Mouse (Mus musculus) brain, adult 2 months (tissue): ENCODE measurements around the gene Sppl2b.

ENCODE experiments used
- DNase-seq: peaks from one replicate; pipeline ENCODE4 v3.0.0; 2011; ENCODE audit warnings: low read depth, low spot score

The Sppl2b gene

DNA sequence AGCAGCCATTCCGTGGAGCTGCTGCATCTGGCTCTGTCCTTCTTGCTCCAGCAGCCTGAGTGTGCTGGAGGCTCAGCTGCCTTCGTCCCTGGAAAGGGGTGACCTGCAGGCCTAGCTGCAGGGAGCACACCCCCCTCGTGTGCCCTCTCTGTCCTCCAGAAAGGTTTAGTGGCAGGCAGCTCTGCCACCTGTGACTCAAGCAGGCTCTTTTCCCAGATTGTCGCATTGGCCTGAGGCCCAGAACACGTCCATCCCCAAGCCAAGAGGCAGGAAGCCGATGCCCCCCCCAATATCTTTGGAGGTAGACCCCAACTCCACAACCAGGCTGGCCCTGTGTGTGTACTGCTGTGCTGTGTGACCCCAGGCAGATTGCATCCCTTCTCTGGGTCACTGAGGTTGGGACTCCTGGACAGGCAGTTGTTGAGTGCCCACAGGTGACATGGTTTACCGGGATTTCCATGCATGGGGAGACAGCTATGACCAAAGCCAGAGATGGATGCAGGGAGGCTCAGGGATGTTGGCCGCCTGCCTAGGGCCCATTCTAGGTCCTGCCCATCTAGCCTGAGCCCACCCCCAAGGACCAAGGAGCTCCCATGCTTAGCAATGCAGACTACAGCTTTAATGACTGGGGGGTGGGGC is 9.9 kb upstream of the Sppl2b start:
- peak; percentile 62 for DNase-seq

DNA sequence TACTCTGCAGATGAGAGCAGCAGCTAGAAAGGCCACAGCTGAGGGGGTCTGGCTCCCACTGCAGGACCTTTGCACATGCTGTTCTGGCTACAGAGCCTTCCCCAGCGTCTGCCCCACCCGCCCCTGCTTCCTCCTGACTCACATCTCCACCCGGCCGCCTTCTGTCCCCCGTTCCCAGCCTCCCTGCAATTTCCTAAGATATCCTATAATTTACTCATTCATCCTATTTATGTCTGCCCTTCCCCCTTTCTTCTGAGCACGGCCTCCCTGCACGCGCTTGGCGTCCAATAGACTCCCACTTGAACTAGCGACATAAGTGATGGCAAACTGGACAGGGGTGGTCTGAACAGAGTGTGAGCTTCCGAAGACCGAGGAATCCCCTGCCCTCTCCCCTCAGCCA is 9.3 kb upstream of the Sppl2b start:
- DNase-seq: peak; percentile 83

DNA sequence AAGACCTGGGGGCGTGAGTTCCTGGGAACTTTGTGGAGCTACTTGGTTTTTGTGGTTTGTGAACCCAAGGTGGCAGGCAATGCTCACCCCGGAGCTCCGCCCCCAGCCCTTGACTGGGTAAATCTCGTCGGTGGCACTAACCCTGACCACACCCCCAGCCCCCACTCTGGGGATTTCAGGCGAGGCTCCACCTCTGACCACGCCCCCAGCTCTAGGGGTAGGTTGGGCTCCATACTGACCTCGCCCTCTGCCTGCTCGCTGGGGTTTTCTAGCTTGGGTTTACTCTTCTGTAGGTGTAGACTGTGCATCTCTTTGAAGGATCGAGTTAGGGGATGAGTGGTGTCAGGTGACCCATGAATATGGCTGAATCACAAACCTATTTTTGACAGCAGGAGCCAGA is 6.5 kb upstream of the Sppl2b start:
- DNase-seq: no peak

DNA sequence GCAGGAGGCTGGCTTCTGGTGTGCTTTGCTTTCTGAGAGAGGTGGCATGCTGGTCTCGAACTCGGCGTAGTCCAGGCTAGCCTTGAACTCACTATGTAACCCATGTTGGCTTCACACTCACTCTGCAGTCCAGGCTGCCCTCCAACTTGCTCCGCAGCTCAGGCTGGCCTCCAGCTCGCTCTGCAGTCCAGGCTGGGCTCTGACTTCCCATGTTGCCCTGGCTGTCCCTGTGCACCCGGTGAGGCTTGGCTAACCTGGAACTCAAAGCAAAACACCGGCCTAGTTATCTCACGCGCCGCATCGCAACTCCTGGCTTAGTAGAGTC is 636 bp downstream of the Sppl2b start:
- DNase-seq: peak; percentile 61

DNA sequence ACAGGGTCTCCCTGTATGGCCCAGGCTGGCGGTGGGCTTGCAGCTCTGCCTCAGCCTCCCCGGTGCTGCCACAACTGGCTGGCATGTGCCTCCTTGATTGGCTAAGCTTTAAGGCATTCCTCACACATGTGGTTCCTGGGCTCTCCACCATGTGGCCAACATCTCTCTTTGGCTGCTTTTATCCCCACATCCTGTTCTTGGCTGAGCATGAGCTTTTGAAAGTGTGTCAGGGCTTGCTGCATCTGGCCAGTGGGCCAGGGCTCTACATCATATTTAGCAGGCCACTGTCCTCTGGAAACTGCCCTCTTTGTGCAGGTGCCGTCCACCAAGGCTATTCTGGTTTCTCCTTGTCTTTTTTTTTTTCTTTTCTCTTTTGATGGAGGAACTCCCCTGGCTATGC is 1.2 kb downstream of the Sppl2b start:
- peak; percentile 72 for DNase-seq

DNA sequence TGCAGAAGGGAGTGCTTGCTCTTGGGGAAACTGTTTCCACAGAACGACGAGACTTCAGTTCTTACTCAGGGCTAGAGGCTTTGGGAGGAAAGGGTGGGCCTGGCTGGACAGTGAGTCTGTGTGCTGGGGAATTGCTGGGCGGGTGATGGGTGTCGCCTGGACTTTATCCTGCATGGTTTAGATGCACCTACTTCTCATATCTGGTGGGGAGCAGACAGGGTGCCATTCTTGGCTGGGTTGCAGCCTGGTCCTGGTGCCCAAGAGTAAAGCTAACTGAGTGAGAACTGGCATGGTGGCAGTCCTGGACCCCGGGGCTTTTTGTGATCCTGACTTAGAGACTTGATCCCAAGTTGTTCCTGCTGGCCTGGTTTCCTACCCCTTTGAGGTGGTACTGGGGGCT is 1.8 kb downstream of the Sppl2b start:
- DNase-seq: no peak

DNA sequence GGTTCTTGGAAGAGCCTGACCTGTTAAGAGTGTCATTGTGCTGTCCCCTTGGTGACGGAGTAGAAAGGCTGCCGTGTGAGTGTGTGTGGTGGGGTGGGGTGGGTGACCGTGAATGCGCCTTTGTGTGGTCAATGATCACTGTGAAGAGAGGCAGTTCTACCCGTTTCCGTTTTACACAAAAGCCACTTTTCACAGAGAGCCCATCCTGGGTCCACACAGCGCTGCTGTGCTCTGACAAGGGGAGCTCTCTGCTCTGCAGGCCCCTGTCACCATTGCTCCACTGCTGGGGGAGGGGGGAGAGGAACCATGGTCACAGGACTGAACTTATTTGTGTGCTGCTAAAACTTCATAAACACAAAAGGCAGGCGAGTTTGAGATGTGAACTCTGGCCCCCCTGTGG is 2.3 kb downstream of the Sppl2b start:
- peak; percentile 93 for DNase-seq

DNA sequence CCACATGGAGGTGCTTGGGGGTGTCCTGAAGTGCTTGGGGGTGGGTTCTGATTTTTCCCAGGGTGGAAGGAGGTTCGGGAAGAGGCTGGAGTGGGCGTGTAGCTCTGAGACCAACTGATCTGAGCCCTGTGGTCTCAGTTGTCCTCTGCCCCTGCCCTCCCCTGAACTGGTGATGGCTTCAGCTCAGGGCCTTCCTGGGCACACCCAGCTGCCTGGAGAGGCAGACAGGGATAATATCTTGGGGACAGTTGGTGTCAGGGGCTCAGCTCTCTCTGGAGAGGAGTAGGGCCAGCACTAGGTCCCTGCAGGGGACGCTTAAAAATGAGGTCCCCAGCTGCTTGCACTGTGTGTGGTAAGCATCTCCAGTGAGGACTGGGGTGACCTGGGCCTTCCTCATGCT is 2.8 kb downstream of the Sppl2b start:
- no peak for DNase-seq

DNA sequence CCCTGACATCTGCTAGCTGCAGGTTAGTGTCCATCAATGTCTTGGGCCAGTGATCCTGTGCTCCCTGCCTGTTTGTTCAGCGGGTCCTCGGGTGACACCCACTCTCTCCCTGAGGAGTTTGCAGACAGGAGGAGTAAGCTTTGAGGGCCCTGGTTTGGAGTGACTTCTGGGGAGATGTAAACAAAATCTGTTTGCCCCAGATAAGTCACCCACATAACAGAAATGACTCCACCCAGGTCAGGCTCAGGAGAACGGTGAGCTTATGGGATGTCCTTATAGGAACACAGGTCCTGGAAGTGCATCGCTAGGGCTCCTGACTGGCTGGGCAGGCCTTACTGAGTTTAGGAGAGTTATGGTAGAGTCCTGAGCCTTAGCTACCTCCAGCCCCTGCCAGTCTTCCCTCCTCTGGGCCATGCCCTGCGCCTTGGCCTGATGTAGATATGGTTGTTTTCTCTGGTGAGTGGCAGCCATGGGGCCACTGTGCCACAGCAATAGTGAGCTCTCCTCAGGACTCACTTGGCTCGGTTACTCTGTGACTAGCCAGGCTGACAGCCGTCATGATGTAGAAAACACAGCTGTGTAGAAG is 3.4 kb downstream of the Sppl2b start:
- DNase-seq: no peak

DNA sequence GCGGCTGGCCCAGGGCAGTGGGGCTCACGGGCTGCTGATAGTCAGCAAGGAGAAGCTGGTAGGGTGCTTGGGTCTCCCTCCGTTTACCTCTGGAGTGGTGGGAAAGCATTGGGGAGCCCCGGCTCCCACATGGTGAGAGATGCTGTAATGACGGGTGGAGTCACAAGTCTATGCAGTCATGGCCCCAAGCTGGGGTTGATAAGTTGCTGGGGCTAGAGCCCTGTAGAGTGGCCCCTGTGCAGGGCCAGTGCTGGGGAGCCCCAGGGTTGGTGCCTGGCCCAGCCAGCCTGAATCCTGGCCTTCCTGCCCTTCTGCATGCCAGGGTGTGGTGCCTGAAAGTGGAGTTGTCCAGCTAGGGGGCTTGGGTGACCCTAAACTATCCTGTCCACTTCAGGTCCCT is 7.2 kb downstream of the Sppl2b start:
- DNase-seq: no peak

DNA sequence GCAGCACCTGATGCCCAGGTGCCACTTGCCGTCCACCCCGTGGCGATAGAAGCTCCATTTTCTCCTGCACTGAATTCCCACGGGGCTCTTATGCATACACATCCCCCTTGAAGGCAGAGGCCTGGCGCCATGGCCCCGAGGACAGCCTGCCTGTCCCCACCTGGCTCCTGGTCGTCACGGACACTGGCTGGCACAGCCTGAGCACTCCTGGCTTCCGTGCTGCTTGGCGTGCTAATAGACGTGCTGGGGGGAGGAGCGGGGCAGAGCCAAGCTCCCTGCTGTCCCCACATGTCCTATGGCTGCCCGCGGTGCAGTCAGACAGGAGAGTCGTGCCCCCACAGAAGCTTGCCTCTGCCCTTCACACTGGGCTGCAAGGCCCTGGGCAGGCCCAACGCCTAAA is 9.4 kb downstream of the Sppl2b start:
- peak; percentile 83 for DNase-seq

DNA sequence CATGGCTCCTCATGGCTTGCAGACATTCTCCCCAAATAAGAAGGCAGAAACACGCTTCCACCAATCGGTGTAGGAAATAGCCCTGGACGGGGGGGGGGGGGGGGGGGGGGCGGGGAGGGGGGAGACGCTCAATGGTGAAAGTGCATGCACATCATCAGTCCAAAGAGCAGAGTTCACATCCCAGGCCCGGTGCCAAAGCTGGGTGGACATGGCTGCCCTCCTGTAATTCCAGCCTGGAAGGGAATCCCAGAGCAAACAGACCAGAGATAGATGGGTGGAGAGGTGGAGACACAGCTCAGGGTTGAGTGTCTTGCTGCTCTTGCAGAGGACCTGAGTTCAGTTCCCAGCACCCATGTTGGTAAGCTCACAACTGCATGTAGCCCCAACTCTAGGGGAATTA is 15.9 kb downstream of the Sppl2b start:
- DNase-seq: no peak

DNA sequence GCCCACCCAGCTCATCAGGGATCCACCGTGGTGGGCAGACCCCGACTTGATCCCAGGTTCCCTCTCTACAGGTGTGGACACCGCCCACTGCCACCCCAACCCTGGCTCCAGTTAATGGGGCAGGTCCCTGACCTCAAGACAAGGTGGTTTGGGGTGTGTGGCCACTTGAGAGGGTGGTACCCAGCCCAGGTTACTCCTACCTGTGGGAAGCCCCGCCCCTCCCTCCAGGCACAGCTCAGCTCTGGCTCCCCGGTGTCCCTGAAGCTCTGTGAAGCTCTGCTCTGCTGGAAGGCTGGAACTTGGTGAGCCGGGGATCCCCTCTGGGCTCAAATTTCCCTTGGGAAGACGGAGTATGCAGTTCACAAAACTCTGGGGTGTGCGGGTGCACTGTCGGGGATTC is 16.5 kb downstream of the Sppl2b start, which contains the start of gene Tmprss9:
Tmprss9 (plus strand) TSS at position 268 of the 400 bp plus-strand sequence.
- no peak for DNase-seq

DNA sequence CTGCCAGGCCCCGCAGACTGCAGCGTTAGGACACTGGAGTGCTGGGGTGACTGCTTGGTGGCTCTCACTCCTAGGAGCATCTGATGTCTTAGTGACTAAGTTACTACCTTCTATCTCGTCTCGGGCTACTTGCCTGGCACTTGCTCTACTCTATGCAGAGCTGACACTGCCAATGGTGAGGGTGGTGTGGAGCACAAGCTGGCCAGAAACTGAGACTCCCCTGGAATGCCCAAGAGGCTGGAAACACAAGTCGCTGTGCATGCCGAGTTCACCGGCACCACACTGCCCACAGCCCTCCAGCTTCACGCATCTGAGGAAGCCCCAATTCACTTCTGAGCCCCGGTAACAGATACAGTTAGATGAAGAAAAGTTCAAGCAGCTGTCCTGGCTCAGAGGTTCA is 19.0 kb downstream of the Sppl2b start:
- DNase-seq: no peak

DNA sequence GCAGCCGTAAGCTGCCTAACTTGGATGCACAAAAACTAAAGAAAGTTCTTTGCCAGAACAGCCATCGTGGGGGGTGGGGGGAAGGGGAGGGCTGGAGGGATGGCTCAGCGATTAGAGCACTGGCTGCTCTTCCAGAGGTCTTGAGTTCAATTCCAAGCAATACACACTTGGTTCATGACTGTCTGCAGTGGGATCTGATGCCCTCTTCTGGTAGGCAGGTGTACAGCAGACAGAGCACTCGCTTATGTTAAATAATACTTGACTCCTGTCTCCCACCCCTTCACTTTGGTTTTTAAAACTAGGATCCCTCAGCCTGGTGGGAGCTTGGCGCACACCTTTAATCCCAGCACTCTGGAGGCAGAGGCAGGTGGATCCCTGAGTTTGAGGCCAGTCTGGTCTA is 21.0 kb downstream of the Sppl2b start:
- peak; percentile 83 for DNase-seq

DNA sequence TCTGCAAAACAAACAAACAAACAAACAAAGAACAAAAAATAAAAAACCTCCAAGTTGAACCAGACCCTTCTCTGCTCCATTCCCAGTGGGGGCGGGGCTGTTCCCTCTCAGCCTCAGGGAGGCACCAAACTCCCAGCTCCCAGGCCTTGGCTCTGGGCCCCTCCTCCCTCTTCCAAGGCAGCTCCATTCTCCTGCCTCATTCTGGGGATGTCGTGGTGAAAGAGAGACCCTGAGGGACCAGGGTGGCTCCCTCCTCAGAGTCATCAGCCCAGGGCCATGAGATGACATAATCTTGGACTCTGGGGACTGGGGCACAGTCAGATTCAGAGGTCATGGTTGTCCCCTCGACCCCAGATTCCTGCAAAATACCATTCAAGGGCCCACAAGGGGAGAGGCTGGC is 21.5 kb downstream of the Sppl2b start:
- DNase-seq: no peak

DNA sequence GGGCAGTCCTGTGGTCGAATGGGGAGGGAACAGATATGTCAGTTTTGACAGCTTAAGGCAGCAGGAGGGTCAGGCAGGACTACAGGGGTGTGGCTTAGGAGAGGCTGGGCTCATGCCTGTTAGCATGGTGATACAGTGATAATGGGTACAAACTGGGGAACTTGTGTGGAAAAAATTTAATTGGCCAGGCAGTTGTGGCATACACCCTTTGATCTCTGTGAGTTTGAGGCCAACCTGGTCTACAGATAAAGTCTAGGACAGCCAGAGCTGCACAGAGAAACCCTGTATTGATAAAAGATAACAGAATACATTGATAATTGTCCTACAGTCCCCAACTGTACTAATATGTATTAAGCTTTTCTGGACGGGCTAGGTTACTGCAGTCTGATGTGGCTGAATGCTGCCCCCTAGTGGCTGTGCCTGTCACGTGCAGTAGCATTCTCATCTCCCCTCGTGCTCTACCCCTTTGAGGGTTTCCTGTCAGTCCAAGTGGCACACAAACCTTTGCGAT is 25.1 kb downstream of the Sppl2b start:
- DNase-seq: peak; percentile 81

DNA sequence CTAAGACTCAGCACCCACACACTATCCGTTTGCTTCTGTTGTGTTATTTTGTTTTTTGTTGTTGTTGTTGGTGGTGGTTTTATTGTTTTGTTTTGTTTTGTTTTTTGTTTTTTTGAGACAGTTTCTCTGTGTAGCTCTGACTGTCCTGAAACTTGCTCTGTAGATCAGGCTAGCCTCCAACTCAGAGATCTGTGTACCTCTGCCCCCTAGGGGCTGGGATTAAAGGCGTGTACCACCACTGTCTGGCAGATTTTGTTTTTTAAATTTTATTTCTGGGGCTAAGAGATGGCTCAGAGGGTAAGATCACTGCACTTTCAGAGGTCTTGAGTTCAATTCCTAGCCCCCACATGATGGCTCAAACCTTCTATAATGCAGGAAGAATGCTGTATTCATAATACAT is 25.8 kb downstream of the Sppl2b start:
- no peak for DNase-seq

DNA sequence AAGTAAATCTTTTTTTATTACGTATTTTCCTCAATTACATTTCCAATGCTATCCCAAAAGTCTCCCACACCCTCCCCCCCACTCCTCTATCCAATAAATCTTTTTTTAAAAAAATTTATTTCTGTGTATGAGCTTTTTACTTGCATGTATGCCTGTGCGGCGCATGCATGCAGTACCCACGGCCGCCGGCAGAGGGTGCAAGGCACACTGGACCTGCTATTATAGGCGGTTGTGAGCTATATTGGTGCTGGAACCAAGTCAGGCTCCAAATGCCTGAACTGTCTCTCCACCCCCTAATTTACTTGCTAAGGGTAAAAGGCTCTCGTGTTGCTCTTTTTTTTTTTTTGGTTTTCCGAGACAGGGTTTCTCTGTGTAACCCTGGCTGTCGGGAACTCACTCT is 26.2 kb downstream of the Sppl2b start:
- DNase-seq: peak; percentile 66

DNA sequence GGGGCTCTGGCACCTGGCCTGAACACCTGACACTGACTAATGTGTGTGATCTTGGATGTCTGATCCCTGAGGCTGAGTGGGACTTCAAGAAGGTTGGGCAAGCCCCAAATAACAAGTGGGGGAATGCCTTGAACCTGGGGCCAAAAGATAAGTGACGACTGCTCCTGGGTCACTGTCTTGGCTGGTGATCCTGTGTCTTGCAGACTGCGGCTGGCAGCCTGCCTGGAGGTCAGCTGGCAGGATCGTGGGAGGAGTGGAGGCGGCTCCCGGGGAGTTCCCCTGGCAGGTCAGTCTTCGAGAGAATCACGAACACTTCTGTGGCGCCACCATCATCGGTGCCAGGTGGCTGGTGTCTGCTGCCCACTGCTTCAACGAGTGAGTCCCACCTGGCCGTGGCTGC is 32.1 kb downstream of the Sppl2b start:
- peak; percentile 72 for DNase-seq

DNA sequence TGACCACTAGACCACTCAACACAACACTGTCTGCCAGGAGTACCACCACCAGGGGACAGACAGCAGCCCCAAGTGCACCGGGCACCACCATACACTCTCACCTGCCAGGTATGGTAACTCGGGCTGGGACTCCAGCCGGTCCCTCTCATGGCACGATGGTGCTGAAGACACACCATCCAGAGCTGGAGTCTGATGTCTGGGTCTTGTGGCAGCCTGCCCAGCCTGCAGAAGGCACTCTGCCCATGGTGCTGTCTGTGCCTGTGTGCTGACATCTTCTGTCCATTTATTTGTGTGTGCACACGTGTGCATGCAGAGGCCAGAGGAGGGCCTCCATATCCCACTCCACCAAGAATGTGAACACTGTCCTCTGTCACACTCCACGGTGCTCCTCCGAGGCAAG is 40.0 kb downstream of the Sppl2b start:
- DNase-seq: no peak

DNA sequence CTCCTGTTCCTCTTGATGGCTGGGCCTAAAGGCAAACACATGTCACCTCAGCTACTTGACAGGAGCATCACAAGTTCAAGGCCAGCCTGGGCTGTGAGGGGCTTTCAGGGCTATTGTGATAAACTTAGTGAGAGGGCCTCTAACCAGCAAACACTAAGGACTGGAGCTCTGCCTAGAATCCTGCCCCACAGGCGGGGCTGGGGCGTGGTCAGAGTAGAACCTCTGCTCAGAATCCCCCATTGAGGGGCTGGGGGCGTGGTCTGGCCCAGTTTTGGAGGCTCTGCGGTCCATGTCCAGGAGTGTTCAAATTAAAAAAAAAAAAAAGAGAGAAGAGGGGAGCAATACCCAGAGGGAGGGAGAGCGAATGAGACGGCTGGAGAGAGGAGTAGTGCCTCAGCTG is 40.6 kb downstream of the Sppl2b start:
- DNase-seq: no peak

DNA sequence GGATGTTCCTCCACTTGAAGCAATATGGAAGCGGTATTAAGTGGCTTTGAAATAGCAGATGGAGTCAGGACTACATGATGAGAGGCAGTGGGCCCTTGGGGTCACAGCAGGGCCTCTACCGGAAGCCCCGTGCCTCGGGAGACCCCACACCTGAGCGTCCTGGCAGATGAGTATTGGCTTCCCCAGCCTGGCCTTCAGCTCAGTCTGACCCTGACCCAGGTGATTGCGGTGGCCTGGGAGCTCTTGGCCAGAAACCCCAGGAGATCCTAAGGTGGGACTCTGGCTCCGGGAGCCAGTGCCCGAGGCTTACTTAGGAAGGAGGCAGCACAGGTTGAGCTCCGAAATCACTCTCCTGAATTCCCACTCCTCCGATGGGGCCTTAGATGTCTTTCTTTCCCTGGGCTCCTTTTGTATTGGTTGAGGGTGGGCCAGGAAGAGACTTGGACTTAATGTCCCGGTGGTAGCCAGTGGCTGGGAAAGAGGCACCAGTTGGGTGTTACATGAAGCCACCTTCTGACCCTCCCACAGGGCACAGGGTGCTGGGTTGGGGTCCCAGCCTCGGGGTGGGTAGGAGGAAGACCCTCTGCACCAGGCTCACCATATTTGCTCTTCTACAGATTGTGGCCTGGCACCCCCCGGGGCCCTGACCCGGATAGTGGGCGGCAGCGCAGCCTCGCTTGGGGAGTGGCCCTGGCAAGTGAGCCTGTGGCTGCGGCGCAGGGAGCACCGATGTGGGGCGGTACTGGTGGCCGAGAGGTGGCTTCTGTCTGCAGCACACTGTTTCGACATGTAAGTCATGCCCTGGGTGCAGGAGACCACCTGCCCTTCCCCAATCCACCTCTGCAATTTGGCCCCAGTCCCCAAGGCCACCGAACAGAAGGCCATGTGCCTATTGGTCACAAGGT is 41.8 kb downstream of the Sppl2b start:
- DNase-seq: no peak
